Mouse (Mus musculus): ENCODE measurements around the gene Snn. TPM values are rescaled to one million over a fixed set of nuclear protein-coding genes. Genes with fewer than 3 reads are reported as not detected.

Snn gene
- polyA plus RNA-seq, 1 experiment from 2014 or later = 2.4 TPM

DNA sequence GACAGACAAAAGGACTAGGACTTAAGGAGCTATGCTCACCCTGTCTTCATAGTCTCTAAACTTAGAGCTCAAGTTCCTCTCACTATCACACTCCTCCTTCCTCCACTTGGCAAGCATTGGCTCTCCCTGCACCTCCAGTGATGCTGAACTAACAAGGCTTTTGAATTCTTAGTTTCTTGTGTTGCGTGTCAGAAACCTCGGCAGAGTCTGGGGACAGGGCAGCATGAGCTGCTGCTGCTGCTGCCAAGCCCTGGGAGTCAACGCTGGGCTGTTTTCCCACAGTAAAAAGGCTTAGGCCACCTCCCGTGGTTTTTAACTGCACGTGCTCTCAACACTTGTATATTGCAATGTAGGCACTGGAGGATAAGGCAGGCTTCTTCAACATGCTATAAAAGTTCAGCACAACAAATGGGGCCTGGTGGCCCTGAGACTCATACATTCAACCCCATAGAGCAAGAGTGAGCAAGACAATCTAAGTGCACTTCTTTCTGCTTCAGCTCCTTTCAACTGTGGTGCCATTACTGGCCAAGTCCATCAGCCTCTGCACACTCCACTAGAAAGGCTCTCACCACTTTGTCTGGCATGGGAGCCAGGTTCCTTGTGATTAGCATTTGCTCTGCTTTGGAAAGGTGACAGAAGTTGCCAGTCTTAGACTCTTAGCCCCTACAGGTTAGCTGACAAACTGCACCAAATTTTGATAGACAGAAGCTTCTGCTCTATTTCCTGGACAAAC is 26.3 kb downstream of the Snn start:
- Histone ChIP-seq H3K36me3 (replicated peaks) (peaks cover 84% of the 10 kb centered on the region), H3K4me1 (replicated peaks) (no peaks in the 10 kb centered on the region), H3K27me3 (no peaks in the 10 kb centered on the region), H3K4me3 (replicated peaks) (no peak overlapping the region), H3K27ac (replicated peaks) (no peak overlapping the region), H3K4me2 (no peak overlapping the region), H3K9me3 (replicated peaks) (no peaks in the 10 kb centered on the region), H3K9ac (no peak overlapping the region)
- no peak for ATAC-seq (ENCODE audit: insufficient read depth)
- WGBS (ENCODE audit: insufficient replicate concordance) = 82% methylated on average over 5 of the region's 5 CpGs

DNA sequence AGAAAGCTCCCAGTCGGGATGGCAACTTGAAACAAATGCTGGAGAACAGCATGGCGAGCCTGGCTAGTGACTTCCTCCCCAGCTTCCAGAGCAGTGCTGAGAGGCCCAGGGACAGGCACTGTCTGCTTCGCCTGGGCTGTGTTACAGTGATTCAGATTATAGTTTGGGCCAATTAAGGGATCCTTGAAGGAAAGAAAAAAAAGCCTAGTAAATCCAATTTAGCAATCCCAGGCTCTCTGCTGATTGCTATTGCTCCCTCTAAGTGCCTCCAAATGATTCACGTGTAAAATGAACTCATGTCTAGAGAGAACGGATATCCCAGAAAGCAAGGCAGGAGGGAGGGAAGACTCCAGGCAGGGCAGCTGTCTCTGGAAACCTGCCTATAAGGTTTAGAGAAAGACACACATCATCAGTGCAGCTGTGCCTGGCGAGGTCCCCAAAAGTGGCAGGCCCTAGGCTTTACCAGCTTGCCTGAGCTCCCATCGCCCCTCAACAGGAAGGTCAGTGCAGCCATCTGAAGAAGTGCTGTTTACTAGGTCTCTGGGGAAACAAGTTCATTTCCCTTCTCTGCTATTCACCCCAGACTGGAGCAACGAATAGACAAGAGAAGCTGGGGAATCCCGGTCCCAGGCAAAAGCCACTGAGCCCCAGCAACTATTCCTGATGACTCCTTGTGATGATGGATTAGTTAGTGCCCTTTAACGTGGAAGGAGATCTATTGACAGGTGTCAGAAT is 30.3 kb downstream of the Snn start:
- no peak overlapping the region for H3K9ac ChIP-seq
- no peak overlapping the region for H3K4me2 ChIP-seq
- 68% methylated on average over 10 of the region's 10 CpGs for WGBS (ENCODE audit: insufficient replicate concordance)
- H3K9me3 ChIP-seq (replicated peaks) = no peaks in the 10 kb centered on the region
- H3K27me3 ChIP-seq = no peaks in the 10 kb centered on the region
- ATAC-seq (ENCODE audit: insufficient read depth) = no peak
- H3K27ac ChIP-seq (replicated peaks) = no peak overlapping the region
- H3K4me3 ChIP-seq (replicated peaks) = no peak overlapping the region
- H3K4me1 ChIP-seq (replicated peaks) = peaks cover 6% of the 10 kb centered on the region; the same call in 1 of the 2 replicates
- H3K36me3 ChIP-seq (replicated peaks) = peaks cover 67% of the 10 kb centered on the region

DNA sequence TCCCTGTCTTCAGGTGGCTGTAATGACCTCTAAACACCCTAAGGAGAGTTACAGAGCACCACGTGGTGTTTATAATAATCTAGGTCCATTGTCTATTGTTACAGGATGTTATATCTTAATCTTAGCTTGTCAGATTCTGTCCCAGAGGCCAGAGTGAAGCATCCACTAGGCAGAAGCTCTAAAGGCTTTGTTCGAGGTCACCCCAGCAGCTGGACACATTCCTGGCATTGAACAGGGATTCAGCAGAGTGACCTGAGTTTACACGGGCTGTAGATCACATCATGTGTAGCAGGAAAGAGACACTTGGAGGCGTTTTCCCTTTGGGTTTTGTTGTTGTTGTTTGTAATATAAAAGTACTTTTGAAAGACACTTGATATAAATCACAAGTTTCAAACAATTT is 31.3 kb downstream of the Snn start:
- Histone ChIP-seq H3K27ac (replicated peaks) (no peak overlapping the region), H3K4me1 (replicated peaks) (peaks cover 6% of the 10 kb centered on the region; the same call in 1 of the 2 replicates), H3K27me3 (no peaks in the 10 kb centered on the region), H3K9me3 (replicated peaks) (no peaks in the 10 kb centered on the region), H3K4me3 (replicated peaks) (no peak overlapping the region), H3K4me2 (no peak overlapping the region), H3K9ac (no peak overlapping the region), H3K36me3 (replicated peaks) (peaks cover 62% of the 10 kb centered on the region)
- WGBS (ENCODE audit: insufficient replicate concordance) = 54% methylated on average over 4 of the region's 4 CpGs
- no peak for ATAC-seq (ENCODE audit: insufficient read depth)

GRCm38 (mm10) chr16:11092523-11092922 is 31.8 kb downstream of the Snn start:
- no peak overlapping the region for H3K4me3 ChIP-seq (replicated peaks)
- no peaks in the 10 kb centered on the region for H3K9me3 ChIP-seq (replicated peaks)
- WGBS (ENCODE audit: insufficient replicate concordance) = 37% methylated on average over 3 of the region's 3 CpGs
- no peak overlapping the region for H3K9ac ChIP-seq
- peaks cover 6% of the 10 kb centered on the region; the same call in 1 of the 2 replicates for H3K4me1 ChIP-seq (replicated peaks)
- H3K27ac ChIP-seq (replicated peaks) = no peak overlapping the region
- peaks cover 57% of the 10 kb centered on the region for H3K36me3 ChIP-seq (replicated peaks)
- ATAC-seq (ENCODE audit: insufficient read depth) = no peak
- H3K4me2 ChIP-seq = no peak overlapping the region
- H3K27me3 ChIP-seq = no peaks in the 10 kb centered on the region

DNA sequence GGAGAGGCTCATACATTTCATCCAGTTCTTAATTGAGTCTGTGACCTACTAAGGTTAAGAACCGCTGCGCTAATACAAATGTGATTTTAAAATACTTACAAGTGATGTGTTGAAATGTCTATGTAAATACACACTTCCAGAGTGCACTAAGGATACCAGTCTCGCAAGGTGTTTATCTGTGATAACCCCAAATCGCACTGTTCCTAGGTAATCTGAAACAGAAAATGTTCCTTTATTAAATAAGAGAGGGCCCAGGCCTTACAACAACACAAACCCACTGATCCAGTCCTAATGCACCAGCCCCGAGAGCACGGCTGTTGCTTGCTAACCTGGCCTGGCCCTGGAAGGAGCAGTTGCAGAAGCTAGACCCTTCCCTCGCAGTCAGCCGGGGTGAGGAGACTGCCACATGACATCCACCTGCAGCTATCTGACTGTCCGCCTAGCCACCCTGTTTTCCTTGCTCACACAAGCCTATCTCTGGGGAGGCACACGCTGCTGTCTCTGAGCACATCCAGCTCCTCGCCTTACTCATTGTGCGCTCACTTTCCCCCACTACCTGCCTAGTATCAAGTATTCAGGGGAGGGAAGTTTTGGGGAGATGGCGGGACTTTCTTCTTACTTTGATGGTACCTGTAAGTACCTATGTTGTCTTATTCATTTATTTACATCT is 33.1 kb downstream of the Snn start:
- Histone ChIP-seq H3K4me3 (replicated peaks) (no peak overlapping the region), H3K36me3 (replicated peaks) (peaks cover 44% of the 10 kb centered on the region), H3K27me3 (no peaks in the 10 kb centered on the region), H3K9me3 (replicated peaks) (no peaks in the 10 kb centered on the region), H3K9ac (no peak overlapping the region), H3K27ac (replicated peaks) (no peak overlapping the region), H3K4me2 (no peak overlapping the region), H3K4me1 (replicated peaks) (peaks cover 6% of the 10 kb centered on the region; the same call in 1 of the 2 replicates)
- 62% methylated on average over 13 of the region's 13 CpGs for WGBS (ENCODE audit: insufficient replicate concordance)
- no peak for ATAC-seq (ENCODE audit: insufficient read depth)

DNA sequence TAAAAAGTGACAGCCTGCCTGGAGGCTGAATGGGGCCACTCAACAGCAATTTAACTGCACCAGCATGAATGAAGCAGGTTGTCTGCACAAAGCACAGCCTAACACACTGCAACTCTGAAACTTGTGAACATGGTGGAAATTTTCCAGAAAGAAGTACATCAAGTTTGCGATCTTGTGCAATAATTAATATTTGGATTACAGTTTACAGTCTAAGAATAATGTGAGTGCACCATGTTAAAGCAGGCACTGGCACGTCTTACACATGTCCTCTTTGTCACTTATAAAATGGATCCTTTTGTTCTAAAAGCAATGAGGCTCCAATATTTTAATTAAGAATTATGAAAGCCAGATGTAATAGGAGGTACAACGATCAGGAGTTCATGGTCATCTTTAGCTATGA is 36.6 kb downstream of the Snn start:
- H3K27ac ChIP-seq (replicated peaks) = no peak overlapping the region
- no peak overlapping the region for H3K4me2 ChIP-seq
- peaks cover 24% of the 10 kb centered on the region for H3K36me3 ChIP-seq (replicated peaks)
- no peak overlapping the region for H3K9ac ChIP-seq
- no peaks in the 10 kb centered on the region for H3K9me3 ChIP-seq (replicated peaks)
- 81% methylated on average over 3 of the region's 3 CpGs for WGBS (ENCODE audit: insufficient replicate concordance)
- peaks cover 6% of the 10 kb centered on the region; the same call in 1 of the 2 replicates for H3K4me1 ChIP-seq (replicated peaks)
- no peak overlapping the region for H3K4me3 ChIP-seq (replicated peaks)
- no peak for ATAC-seq (ENCODE audit: insufficient read depth)
- H3K27me3 ChIP-seq = no peaks in the 10 kb centered on the region

- ATAC-seq (ENCODE audit: insufficient read depth) = no peak
- Histone ChIP-seq H3K36me3 (replicated peaks) (peaks cover 19% of the 10 kb centered on the region; the same call in 1 of the 2 replicates), H3K4me3 (replicated peaks) (no peak overlapping the region), H3K9me3 (replicated peaks) (no peaks in the 10 kb centered on the region), H3K27ac (replicated peaks) (no peak overlapping the region), H3K4me2 (no peak overlapping the region), H3K27me3 (no peaks in the 10 kb centered on the region), H3K9ac (no peak overlapping the region), H3K4me1 (replicated peaks) (no peaks in the 10 kb centered on the region)
- 65% methylated on average over 1 of the region's 1 CpGs for WGBS (ENCODE audit: insufficient replicate concordance)
These were observed 44.2 kb downstream of the Snn start for GRCm38 (mm10) chr16:11104905-11105304.

GRCm38 (mm10) chr16:11109198-11109740 is 48.5 kb downstream of the Snn start:
- no peaks in the 10 kb centered on the region for H3K9me3 ChIP-seq (replicated peaks)
- H3K36me3 ChIP-seq (replicated peaks) = peaks cover 5% of the 10 kb centered on the region; the same call in 1 of the 2 replicates
- no peak overlapping the region for H3K27ac ChIP-seq (replicated peaks)
- H3K4me3 ChIP-seq (replicated peaks) = no peak overlapping the region
- H3K27me3 ChIP-seq = no peaks in the 10 kb centered on the region
- ATAC-seq (ENCODE audit: insufficient read depth) = no peak
- WGBS (ENCODE audit: insufficient replicate concordance) = 72% methylated on average over 4 of the region's 4 CpGs
- H3K4me1 ChIP-seq (replicated peaks) = no peaks in the 10 kb centered on the region
- no peak overlapping the region for H3K9ac ChIP-seq
- no peak overlapping the region for H3K4me2 ChIP-seq

DNA sequence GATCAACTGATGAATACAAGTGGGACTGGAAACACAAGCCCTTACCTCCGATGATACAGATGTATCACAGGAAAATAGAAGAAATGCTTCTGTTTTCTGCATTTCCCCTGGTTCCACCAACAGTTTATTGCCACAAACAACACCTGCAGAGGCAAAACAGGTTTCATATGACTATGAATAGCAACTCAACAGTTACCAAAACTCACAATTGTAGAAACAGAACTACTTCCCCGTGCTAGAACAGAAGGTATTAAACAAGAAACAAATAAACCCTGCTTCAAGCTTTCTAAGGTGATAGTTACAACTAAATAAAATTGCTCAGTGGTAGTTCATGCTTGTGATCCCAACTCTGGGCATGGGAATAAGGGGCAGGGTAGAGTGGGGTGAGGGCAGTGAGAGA is 61.9 kb downstream of the Snn start:
- ATAC-seq (ENCODE audit: insufficient read depth) = no peak
- Histone ChIP-seq H3K9me3 (replicated peaks) (no peaks in the 10 kb centered on the region), H3K27ac (replicated peaks) (no peak overlapping the region), H3K36me3 (replicated peaks) (peaks cover 65% of the 10 kb centered on the region), H3K4me2 (no peak overlapping the region), H3K4me1 (replicated peaks) (no peaks in the 10 kb centered on the region), H3K27me3 (no peaks in the 10 kb centered on the region), H3K4me3 (replicated peaks) (no peak overlapping the region), H3K9ac (no peak overlapping the region)
- 74% methylated on average over 2 of the region's 2 CpGs for WGBS (ENCODE audit: insufficient replicate concordance)

- H3K9ac ChIP-seq = no peak overlapping the region
- WGBS (ENCODE audit: insufficient replicate concordance) = 79% methylated on average over 1 of the region's 1 CpGs
- H3K27me3 ChIP-seq = no peaks in the 10 kb centered on the region
- H3K4me3 ChIP-seq (replicated peaks) = no peak overlapping the region
- no peaks in the 10 kb centered on the region for H3K9me3 ChIP-seq (replicated peaks)
- peaks cover 66% of the 10 kb centered on the region for H3K36me3 ChIP-seq (replicated peaks)
- no peaks in the 10 kb centered on the region for H3K4me1 ChIP-seq (replicated peaks)
- no peak overlapping the region for H3K4me2 ChIP-seq
- no peak overlapping the region for H3K27ac ChIP-seq (replicated peaks)
- ATAC-seq (ENCODE audit: insufficient read depth) = no peak
These were observed 63.4 kb downstream of the Snn start for GRCm38 (mm10) chr16:11124110-11124509.
